ENCODE assay signal across 25 mouse cellular contexts in genomic region chr11:82616856-82617255, GRCm38 (mm10).
"Had no signal": no experiment of that assay in that cellular context is flagged by ENCODE, and none has a peak within 500 bp of the region (broad histone marks: within the 10 kb centered on the region; RNA-seq: fewer than 3 reads in every experiment).

No protein-coding gene starts in this region.

- H3K4me1 ChIP-seq: liver, embryonic 12.5 days; liver, embryonic 15.5 days; megakaryocyte, embryonic 14.5 days; stomach, embryonic 15.5 days had no signal

- H3K36me3 ChIP-seq: kidney, embryonic 15.5 days; limb, embryonic 10.5 days; limb, embryonic 13.5 days; liver, embryonic 12.5 days; liver, embryonic 15.5 days; lung, embryonic 15.5 days; neural tube, embryonic 13.5 days; stomach, embryonic 15.5 days had no signal

- H3K27ac ChIP-seq: kidney, embryonic 15.5 days; left cerebral cortex, adult 2 months; limb, embryonic 10.5 days; limb, embryonic 13.5 days; liver, embryonic 12.5 days; liver, embryonic 15.5 days; lung, embryonic 15.5 days; neural tube, embryonic 13.5 days; stomach, embryonic 15.5 days had no signal

- H3K27me3 ChIP-seq: lung, embryonic 15.5 days; stomach, embryonic 15.5 days had no signal

- H3K9me3 ChIP-seq: kidney, embryonic 15.5 days; limb, embryonic 10.5 days; limb, embryonic 13.5 days; liver, embryonic 12.5 days; liver, embryonic 15.5 days; lung, embryonic 15.5 days; megakaryocyte, embryonic 14.5 days; neural tube, embryonic 13.5 days; stomach, embryonic 15.5 days had no signal

- H3K4me2 ChIP-seq: kidney, embryonic 15.5 days; limb, embryonic 13.5 days; liver, embryonic 12.5 days; liver, embryonic 15.5 days; lung, embryonic 15.5 days; midbrain, embryonic 11.5 days; neural tube, embryonic 13.5 days; stomach, embryonic 15.5 days had no signal

- DNase-seq: kidney, adult 11 months; kidney, adult 8-10 months; kidney, postnatal 10 days; kidney, postnatal 36 days; layer of hippocampus, postnatal 36 days; liver; lung, adult 18-20 months; lung, postnatal 10 days; lung, postnatal 36 days; retina, postnatal 1 day; right cerebral cortex, postnatal 25 days; spleen, adult 18-20 months; thymus, postnatal 25 days had no signal

- H3K4me3 ChIP-seq: kidney, embryonic 15.5 days; left cerebral cortex, adult 2 months; limb, embryonic 10.5 days; limb, embryonic 13.5 days; liver, embryonic 12.5 days; liver, embryonic 15.5 days; lung, embryonic 15.5 days; megakaryocyte, embryonic 14.5 days; myocyte; neural tube, embryonic 13.5 days; stomach, embryonic 15.5 days had no signal

- ATAC-seq: liver, embryonic 12.5 days had no signal

- H3K9ac ChIP-seq: kidney, embryonic 15.5 days; limb, embryonic 13.5 days; liver, embryonic 12.5 days; liver, embryonic 15.5 days; lung, embryonic 15.5 days; neural tube, embryonic 13.5 days; stomach, embryonic 15.5 days had no signal
